Mouse (Mus musculus) inflammation-experienced regulatory T-cells, adult 6 months (primary cell): ENCODE measurements at regions not wholly inside any gene's neighbourhood (a gene's known extent, or its start where the extent isn't known, plus 50 kb on each side); places are given as distances from the start of the nearest gene placed in this dataset.

ENCODE experiments used
- ATAC-seq: one replicate; pipeline ENCODE4 v1.8.0; 2017

GRCm38 (mm10) chr13:101215792-101216221 lies 382.6 kb upstream of the Slc30a5 start:
- no peak for ATAC-seq

- ATAC-seq, result no peak
Measured at GRCm38 (mm10) chr13:101215131-101215641, 382.0 kb upstream of the Slc30a5 start.

- ATAC-seq, result no peak
Measured at GRCm38 (mm10) chr13:101214094-101214493, 380.9 kb upstream of the Slc30a5 start.

GRCm38 (mm10) chr13:101213121-101213916 lies 380.1 kb upstream of the Slc30a5 start:
- no peak for ATAC-seq

- no peak for ATAC-seq
Measured at GRCm38 (mm10) chr13:101212341-101212895, 379.2 kb upstream of the Slc30a5 start.

GRCm38 (mm10) chr13:101208788-101209187 lies 375.6 kb upstream of the Slc30a5 start:
- ATAC-seq, result no peak

GRCm38 (mm10) chr13:101203463-101203862 lies 370.2 kb upstream of the Slc30a5 start:
- ATAC-seq, result no peak

GRCm38 (mm10) chr13:101202565-101203313 lies 369.5 kb upstream of the Slc30a5 start:
- ATAC-seq, result no peak

- no peak for ATAC-seq
Measured at GRCm38 (mm10) chr13:101190249-101190830, 357.1 kb upstream of the Slc30a5 start.

GRCm38 (mm10) chr13:101182387-101182786 lies 349.2 kb upstream of the Slc30a5 start:
- no peak for ATAC-seq

GRCm38 (mm10) chr13:101175017-101175689 lies 341.9 kb upstream of the Slc30a5 start:
- no peak for ATAC-seq

- no peak for ATAC-seq
Measured at GRCm38 (mm10) chr13:101161768-101162167, 328.5 kb upstream of the Slc30a5 start.

GRCm38 (mm10) chr13:101159878-101160277 lies 326.7 kb upstream of the Slc30a5 start:
- no peak for ATAC-seq

- no peak for ATAC-seq
Measured at GRCm38 (mm10) chr13:101153760-101154159, 320.5 kb upstream of the Slc30a5 start.

- ATAC-seq, result no peak
Measured at GRCm38 (mm10) chr13:101142761-101143160, 309.5 kb upstream of the Slc30a5 start.

- no peak for ATAC-seq
Measured at GRCm38 (mm10) chr13:101142104-101142735, 309.0 kb upstream of the Slc30a5 start.

- no peak for ATAC-seq
Measured at GRCm38 (mm10) chr13:101129466-101129865, 296.2 kb upstream of the Slc30a5 start.

- no peak for ATAC-seq
Measured at GRCm38 (mm10) chr13:101127808-101128207, 294.6 kb upstream of the Slc30a5 start.

- ATAC-seq, result no peak
Measured at GRCm38 (mm10) chr13:101127262-101127661, 294.0 kb upstream of the Slc30a5 start.

GRCm38 (mm10) chr13:101117311-101117710 lies 284.1 kb upstream of the Slc30a5 start:
- no peak for ATAC-seq

- no peak for ATAC-seq
Measured at GRCm38 (mm10) chr13:101115296-101115695, 282.1 kb upstream of the Slc30a5 start.

- ATAC-seq, result no peak
Measured at GRCm38 (mm10) chr13:101112176-101112575, 278.9 kb upstream of the Slc30a5 start.
